Mouse (Mus musculus): ENCODE measurements around the gene Crcp.

- TF ChIP-seq CTCF (IDR thresholded peaks at IDR 0.05; ENCODE audit: borderline replicate concordance, control insufficient read depth, extremely low read depth, insufficient read depth, low read length, poor library complexity) (no peak), POLR2A (IDR thresholded peaks at IDR 0.05; ENCODE audit: control insufficient read depth, extremely low read depth, insufficient read depth, low read length, poor library complexity) (no peak)
These were observed 21.7 kb upstream of the Crcp start for GRCm38 (mm10) chr5:130007344-130007743.
